7 mouse cellular contexts compared by ENCODE assay signal in genomic region chr5:137313466-137314192, GRCm38 (mm10). TPM values are rescaled to one million over a fixed set of nuclear protein-coding genes. Genes with fewer than 3 reads are reported as not detected.
A peak's percentile ranks its signal among the peaks of the same experiment; 100 is the strongest.
DNase-seq lines count a peak whose midpoint lies in the region; ATAC-seq lines count a peak whose summit lies in the region.

No protein-coding gene starts in this region.

- peak overlapping the region; percentile 40 for H3K4me3 ChIP-seq in forebrain, embryonic 16.5 days (replicated peaks; ENCODE audit: low read length)
- H3K4me3 ChIP-seq in liver, embryonic 16.5 days (ENCODE audit: low read depth, low read length), result peak overlapping the region; percentile 60
- peak overlapping the region; percentile 58 for H3K4me3 ChIP-seq in stomach, embryonic 16.5 days (replicated peaks; ENCODE audit: low read length)

- no peaks in the 10 kb centered on the region for H3K9me3 ChIP-seq in forebrain, embryonic 16.5 days (ENCODE audit: control insufficient read depth, low read length)
- H3K9me3 ChIP-seq in liver, embryonic 16.5 days (replicated peaks; ENCODE audit: control insufficient read depth, low read length), result no peaks in the 10 kb centered on the region
- no peaks in the 10 kb centered on the region for H3K9me3 ChIP-seq in stomach, embryonic 16.5 days (replicated peaks; ENCODE audit: control insufficient read depth, low read length)

- peak; percentile 45 for ATAC-seq in forebrain, embryonic 16.5 days
- peak; percentile 35; the same call in 1 of the 2 replicates for ATAC-seq in liver, embryonic 16.5 days (ENCODE audit: low read depth)
- no peak for ATAC-seq in stomach, embryonic 16.5 days (ENCODE audit: insufficient read depth, low FRiP score)

- DNase-seq in ovary, postnatal 36 days (ENCODE audit: low spot score), result peak; percentile 26
- no peak for DNase-seq in ovary, postnatal 14 days (ENCODE audit: low spot score)
- no peak for DNase-seq in cerebellum, adult 18-20 months
- DNase-seq in thymus, adult 18-20 months, result no peak

- peak overlapping the region; percentile 61 for H3K9ac ChIP-seq in forebrain, embryonic 16.5 days (replicated peaks; ENCODE audit: low read depth, low read length)
- H3K9ac ChIP-seq in liver, embryonic 16.5 days (ENCODE audit: low read depth, low read length), result peak overlapping the region; percentile 63
- peak overlapping the region; percentile 83 for H3K9ac ChIP-seq in stomach, embryonic 16.5 days (ENCODE audit: low read length)

- peaks cover under 1% of the 10 kb centered on the region; the same call in 1 of the 2 replicates for H3K36me3 ChIP-seq in forebrain, embryonic 16.5 days (ENCODE audit: control insufficient read depth, insufficient read depth)
- peaks cover 8% of the 10 kb centered on the region for H3K36me3 ChIP-seq in liver, embryonic 16.5 days (ENCODE audit: control insufficient read depth, insufficient read depth)
- peaks cover 18% of the 10 kb centered on the region for H3K36me3 ChIP-seq in stomach, embryonic 16.5 days (ENCODE audit: control insufficient read depth, insufficient read depth, low read length)

- H3K27ac ChIP-seq in forebrain, embryonic 16.5 days (ENCODE audit: low read length), result no peak overlapping the region
- peak overlapping the region; percentile 24; the same call in 1 of the 2 replicates for H3K27ac ChIP-seq in liver, embryonic 16.5 days (ENCODE audit: low read length)
- peak overlapping the region; percentile 90 for H3K27ac ChIP-seq in stomach, embryonic 16.5 days (ENCODE audit: low read length)

- H3K27me3 ChIP-seq in forebrain, embryonic 16.5 days (replicated peaks; ENCODE audit: control insufficient read depth, insufficient read depth, low read length), result no peaks in the 10 kb centered on the region
- no peaks in the 10 kb centered on the region for H3K27me3 ChIP-seq in liver, embryonic 16.5 days (ENCODE audit: control insufficient read depth, insufficient read depth, low read depth, low read length)
- H3K27me3 ChIP-seq in stomach, embryonic 16.5 days (ENCODE audit: control insufficient read depth, insufficient read depth, low read length), result no peaks in the 10 kb centered on the region

- peak overlapping the region; percentile 61 for H3K4me2 ChIP-seq in forebrain, embryonic 16.5 days (ENCODE audit: low read length)
- peak overlapping the region; percentile 73 for H3K4me2 ChIP-seq in liver, embryonic 16.5 days (ENCODE audit: low read depth, low read length)
- H3K4me2 ChIP-seq in stomach, embryonic 16.5 days (ENCODE audit: low read depth, low read length), result peak overlapping the region; percentile 90

- WGBS in forebrain, embryonic 16.5 days, result 2% methylated on average over 22 of the region's 22 CpGs
- WGBS in liver, embryonic 16.5 days (ENCODE audit: insufficient replicate concordance), result 5% methylated on average over 22 of the region's 22 CpGs
- WGBS in stomach, embryonic 16.5 days, result under 1% methylated on average over 22 of the region's 22 CpGs

- H3K4me1 ChIP-seq in forebrain, embryonic 16.5 days (replicated peaks; ENCODE audit: control insufficient read depth, insufficient read depth, low read length), result peaks cover 24% of the 10 kb centered on the region
- peaks cover 22% of the 10 kb centered on the region for H3K4me1 ChIP-seq in liver, embryonic 16.5 days (ENCODE audit: control insufficient read depth, low read depth, low read length)
- peaks cover 25% of the 10 kb centered on the region for H3K4me1 ChIP-seq in stomach, embryonic 16.5 days (ENCODE audit: control insufficient read depth, insufficient read depth, low read length)

RNA-seq across cellular contexts. Expression of gene Trip6, which starts 0.6 kb away (rescaled TPM):
- polyA plus RNA-seq in forebrain, embryonic 16.5 days (2015; fragmentation: Nextera tagmentation; extraction: Ambion mirVana), result 17.0 and 17.9 TPM in 2 replicates
- 9.3 and 9.6 TPM in 2 replicates for polyA plus RNA-seq in liver, embryonic 16.5 days (2015; fragmentation: Nextera tagmentation; extraction: Ambion mirVana)
- polyA plus RNA-seq in stomach, embryonic 16.5 days (2015; fragmentation: Nextera tagmentation; extraction: Ambion mirVana), result 77.6 and 77.8 TPM in 2 replicates

RNA-seq across cellular contexts. Expression of gene Srrt, which starts 6.2 kb away (rescaled TPM):
- 119 and 125 TPM in 2 replicates for polyA plus RNA-seq in forebrain, embryonic 16.5 days (2015; fragmentation: Nextera tagmentation; extraction: Ambion mirVana)
- 68.0 and 69.7 TPM in 2 replicates for polyA plus RNA-seq in liver, embryonic 16.5 days (2015; fragmentation: Nextera tagmentation; extraction: Ambion mirVana)
- 113 and 116 TPM in 2 replicates for polyA plus RNA-seq in stomach, embryonic 16.5 days (2015; fragmentation: Nextera tagmentation; extraction: Ambion mirVana)

RNA-seq across cellular contexts. Expression of gene Ufsp1, which starts 19.2 kb away (rescaled TPM):
- 6.1 and 8.9 TPM in 2 replicates for polyA plus RNA-seq in forebrain, embryonic 16.5 days (2015; fragmentation: Nextera tagmentation; extraction: Ambion mirVana)
- polyA plus RNA-seq in liver, embryonic 16.5 days (2015; fragmentation: Nextera tagmentation; extraction: Ambion mirVana), result 7.0 and 7.8 TPM in 2 replicates
- 7.3 and 8.6 TPM in 2 replicates for polyA plus RNA-seq in stomach, embryonic 16.5 days (2015; fragmentation: Nextera tagmentation; extraction: Ambion mirVana)

RNA-seq across cellular contexts. Expression of gene Slc12a9, which starts 19.8 kb away (rescaled TPM):
- polyA plus RNA-seq in forebrain, embryonic 16.5 days (2015; fragmentation: Nextera tagmentation; extraction: Ambion mirVana), result 17.7 and 26.0 TPM in 2 replicates
- 2.8 and 3.0 TPM in 2 replicates for polyA plus RNA-seq in liver, embryonic 16.5 days (2015; fragmentation: Nextera tagmentation; extraction: Ambion mirVana)
- 12.6 and 13.7 TPM in 2 replicates for polyA plus RNA-seq in stomach, embryonic 16.5 days (2015; fragmentation: Nextera tagmentation; extraction: Ambion mirVana)

RNA-seq across cellular contexts. Expression of gene Ache, which starts 26.3 kb away (rescaled TPM):
- polyA plus RNA-seq in forebrain, embryonic 16.5 days (2015; fragmentation: Nextera tagmentation; extraction: Ambion mirVana), result 10.2 and 17.2 TPM in 2 replicates
- 14.4 and 18.6 TPM in 2 replicates for polyA plus RNA-seq in liver, embryonic 16.5 days (2015; fragmentation: Nextera tagmentation; extraction: Ambion mirVana)
- 9.8 and 10.8 TPM in 2 replicates for polyA plus RNA-seq in stomach, embryonic 16.5 days (2015; fragmentation: Nextera tagmentation; extraction: Ambion mirVana)
